Mouse (Mus musculus): ENCODE results near the gene Usp39.

GRCm38 (mm10) chr6:72333111-72333510 lies 11.9 kb downstream of the Usp39 start:
- no peak for TF ChIP-seq CTCF (IDR thresholded peaks at IDR 0.05; ENCODE audit: low read depth)
- no peak for TF ChIP-seq EP300 (optimal IDR thresholded peaks at IDR 0.05)

Data from stomach, postnatal 0 days (tissue).